Mouse (Mus musculus): Measurements from ENCODE around the gene Fosb.

Gene Fosb

GRCm38 (mm10) chr7:19281680-19282304 lies 28.1 kb downstream of the Fosb start:
- peak; percentile 79 for DNase-seq (ENCODE audit: low read depth, low spot score)

DNA sequence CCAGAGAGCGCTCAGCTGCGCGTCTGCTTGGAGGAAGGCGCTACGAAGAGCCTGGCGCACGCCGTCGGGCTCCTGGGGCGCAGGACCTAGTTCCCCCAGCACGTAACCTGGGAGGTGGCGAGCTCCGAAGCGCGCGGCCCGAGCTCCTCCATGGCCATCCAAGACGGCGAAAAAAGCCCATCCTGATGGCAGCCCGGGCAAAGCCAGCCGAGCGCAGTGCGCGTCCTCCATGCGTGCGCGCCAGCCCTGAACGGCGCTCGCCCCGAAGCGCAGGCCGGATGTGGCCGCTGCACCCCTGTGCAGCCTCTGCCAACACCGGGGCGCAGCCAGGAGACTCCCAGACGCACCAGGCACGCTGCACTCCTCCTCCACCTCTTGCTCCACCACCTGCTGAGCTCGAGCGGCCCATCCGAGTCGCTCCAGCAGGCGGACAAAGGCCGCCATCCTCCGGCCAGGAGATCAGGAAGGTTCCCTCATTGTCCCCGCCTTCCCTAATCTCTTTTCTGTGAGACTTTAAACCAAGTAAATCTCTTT lies 30.2 kb downstream of the Fosb start, which contains the start of gene Ppm1n:
Ppm1n (minus strand) TSS at position 484 of the 534 bp plus-strand sequence.
- DNase-seq (ENCODE audit: low read depth, low spot score) = peak; percentile 79

GRCm38 (mm10) chr7:19279052-19279451 lies 30.8 kb downstream of the Fosb start:
- DNase-seq (ENCODE audit: low read depth, low spot score) = peak; percentile 70

GRCm38 (mm10) chr7:19276253-19276652 lies 33.6 kb downstream of the Fosb start:
- DNase-seq (ENCODE audit: low read depth, low spot score) = peak; percentile 64

GRCm38 (mm10) chr7:19272173-19272764 lies 37.6 kb downstream of the Fosb start:
- DNase-seq (ENCODE audit: low read depth, low spot score) = peak; percentile 94

- peak; percentile 92 for DNase-seq (ENCODE audit: low read depth, low spot score)
Measured at GRCm38 (mm10) chr7:19271238-19272172, 38.3 kb downstream of the Fosb start, which contains the start of gene Vasp. TSS of gene Vasp (minus strand) at chr7:19271817.

DNA sequence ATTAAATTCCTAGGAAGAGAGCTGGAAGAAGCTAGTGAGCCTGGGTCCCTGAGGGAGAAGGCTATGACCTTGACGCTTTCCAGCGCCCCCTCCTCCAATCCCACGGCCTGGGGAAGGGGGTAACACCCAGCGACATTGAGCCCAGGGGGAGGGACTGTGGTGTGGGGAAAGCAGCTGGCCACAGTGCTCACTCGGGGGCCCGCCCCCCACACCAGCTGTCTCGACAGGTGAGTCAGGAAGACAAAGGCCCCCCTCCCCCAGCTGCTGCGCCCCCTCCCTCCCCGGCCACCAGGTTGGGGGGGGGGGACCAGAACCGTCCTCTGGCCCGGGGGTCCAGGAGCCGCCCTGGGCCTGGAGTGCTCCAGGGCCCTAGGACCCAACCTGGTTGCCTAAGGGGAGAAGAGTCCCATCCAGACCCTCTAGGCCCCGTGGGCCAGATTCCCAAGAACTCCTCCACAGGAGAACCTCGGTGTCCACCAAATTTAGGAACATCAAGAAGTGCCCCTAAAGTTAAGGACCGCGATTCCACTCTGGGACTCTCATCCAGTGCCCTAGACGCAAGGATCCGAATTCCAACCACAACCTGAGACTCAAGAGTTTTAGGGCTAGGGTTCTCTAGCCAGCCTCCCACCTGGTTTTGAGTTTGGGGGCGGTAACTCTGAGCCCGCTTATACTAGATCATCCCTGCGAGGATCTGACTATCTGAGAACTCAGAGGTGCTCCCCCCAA lies 39.2 kb downstream of the Fosb start:
- no peak for DNase-seq (ENCODE audit: low read depth, low spot score)

GRCm38 (mm10) chr7:19269721-19270441 lies 40.0 kb downstream of the Fosb start:
- DNase-seq (ENCODE audit: low read depth, low spot score) = peak; percentile 75

DNA sequence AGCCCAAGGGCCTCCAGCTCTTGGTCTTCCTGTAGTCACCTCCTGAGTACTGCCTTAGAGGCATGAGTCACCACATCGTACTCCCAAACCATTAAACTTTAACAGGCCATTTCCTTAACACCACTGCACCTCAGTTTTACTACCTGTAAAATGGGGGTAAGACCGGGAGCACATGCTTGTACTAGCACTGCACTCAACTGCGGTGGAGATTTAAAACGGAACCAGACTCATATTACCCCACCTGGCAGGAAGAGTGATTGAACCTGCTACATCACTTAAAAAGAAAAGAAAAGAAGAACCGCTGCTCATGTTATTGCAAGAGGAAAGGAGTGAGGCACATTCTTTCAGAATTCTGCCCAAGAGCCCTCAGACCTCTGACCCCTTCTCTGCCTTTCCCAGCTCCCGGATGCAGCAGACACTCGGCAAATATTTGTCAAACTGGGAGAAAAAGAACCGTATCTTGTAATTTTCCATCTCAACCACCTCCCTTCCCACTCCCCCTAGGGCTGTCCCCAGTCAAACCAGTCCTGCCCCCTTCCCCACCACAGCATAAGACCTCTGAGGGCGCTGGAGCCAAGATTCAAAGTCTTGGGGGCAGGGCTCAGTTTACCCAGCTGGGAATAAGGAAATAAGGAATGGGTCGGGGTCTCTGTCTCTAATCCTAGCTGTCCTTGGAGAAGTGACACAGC lies 40.7 kb downstream of the Fosb start:
- DNase-seq (ENCODE audit: low read depth, low spot score) = no peak

GRCm38 (mm10) chr7:19267051-19267450 lies 42.8 kb downstream of the Fosb start:
- DNase-seq (ENCODE audit: low read depth, low spot score) = peak; percentile 76

DNA sequence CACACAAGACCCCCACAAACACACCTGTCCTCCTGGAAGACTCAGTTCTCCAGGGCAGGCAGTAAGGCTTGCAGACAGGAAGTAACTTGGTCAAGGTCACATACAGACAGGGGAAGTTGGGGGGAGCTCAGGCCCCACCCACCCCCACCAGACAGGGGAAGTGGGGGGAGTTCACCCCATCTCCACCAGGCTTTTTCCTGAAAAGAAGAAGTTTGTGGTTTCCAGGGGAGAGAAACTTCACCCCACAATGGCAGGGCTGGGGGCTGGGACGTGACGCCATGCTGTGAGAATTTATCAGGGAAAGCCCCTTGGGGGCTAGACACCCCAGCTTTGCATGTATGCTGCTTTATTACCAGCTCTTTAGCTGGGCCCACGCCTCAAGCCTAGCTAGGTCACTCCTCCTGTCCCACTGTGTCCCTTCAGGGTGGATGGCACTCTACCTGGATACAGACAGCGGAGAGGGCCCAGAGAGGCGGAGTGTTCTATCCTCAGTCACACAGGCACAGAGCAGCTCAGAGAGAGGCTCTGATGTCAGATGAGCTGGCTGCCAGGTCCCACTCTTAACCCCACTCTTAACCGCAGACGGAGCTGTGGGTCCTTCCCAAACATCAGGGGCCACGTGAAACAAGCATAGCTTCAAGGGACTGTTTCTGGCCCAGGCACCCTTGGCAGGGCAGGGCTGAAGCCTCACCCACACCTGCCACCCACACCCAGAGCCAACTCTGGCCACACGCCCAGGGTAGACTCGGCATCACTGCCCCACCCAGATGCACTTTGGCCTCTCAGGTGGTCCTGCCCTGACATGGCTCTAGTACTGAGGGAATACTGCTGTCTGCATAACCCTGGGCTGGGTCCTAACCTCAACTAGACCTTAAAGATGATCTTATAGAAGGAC lies 43.7 kb downstream of the Fosb start:
- no peak for DNase-seq (ENCODE audit: low read depth, low spot score)

DNA sequence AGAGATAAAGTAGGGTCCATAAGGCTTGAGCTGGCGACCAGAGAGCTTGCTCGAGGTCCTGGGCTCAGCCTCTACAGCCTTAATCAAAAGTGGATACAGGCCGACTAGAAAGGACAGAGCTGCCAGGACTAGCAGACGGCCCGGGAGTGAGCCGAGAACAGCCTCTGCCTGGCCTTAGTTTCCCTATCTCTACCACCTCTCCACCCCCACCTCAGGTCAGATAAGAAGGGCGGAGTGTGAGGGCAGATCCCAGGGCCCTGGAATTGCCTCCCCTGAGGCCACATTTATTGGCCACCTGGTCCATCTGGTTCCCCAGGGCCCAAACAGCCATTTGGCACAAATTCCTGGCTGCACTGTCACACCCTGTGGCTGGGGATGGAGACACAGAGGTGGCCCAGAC lies 44.7 kb downstream of the Fosb start:
- DNase-seq (ENCODE audit: low read depth, low spot score) = no peak

- DNase-seq (ENCODE audit: low read depth, low spot score) = no peak
Measured at GRCm38 (mm10) chr7:19258336-19258735, 51.5 kb downstream of the Fosb start.

DNA sequence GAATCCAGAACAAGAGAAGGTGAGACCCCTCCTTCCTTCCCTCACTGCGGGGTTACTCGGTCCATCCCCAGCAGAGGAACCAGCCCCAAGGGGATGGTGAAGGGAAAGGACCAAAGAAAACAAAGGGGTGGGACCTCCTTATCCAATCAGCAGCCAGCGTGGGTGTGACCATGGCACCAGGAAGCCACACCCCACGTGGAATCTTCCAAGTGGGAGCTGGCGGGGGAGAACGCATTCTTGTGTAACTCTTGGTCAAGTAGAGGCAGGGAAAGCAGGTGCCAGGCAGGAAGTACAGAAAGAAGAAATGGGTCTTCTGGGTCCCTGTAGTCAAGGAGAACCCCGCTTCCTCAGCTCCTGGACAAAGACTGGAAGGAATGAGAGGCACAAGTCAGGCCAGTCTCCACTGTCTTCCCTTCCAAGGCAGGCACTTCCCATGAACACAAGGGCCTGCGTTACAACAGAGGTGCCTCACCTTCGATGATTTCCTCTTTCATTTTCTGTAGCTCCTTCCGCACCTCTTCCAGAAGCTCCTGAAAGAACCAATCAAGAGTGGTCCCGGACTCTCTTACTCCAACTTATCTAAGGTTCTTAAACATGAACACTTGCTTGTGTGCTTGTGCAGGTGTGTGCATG lies 52.3 kb downstream of the Fosb start:
- DNase-seq (ENCODE audit: low read depth, low spot score) = peak; percentile 98

- peak; percentile 64 for DNase-seq (ENCODE audit: low read depth, low spot score)
Measured at GRCm38 (mm10) chr7:19256567-19256966, 53.3 kb downstream of the Fosb start.

DNA sequence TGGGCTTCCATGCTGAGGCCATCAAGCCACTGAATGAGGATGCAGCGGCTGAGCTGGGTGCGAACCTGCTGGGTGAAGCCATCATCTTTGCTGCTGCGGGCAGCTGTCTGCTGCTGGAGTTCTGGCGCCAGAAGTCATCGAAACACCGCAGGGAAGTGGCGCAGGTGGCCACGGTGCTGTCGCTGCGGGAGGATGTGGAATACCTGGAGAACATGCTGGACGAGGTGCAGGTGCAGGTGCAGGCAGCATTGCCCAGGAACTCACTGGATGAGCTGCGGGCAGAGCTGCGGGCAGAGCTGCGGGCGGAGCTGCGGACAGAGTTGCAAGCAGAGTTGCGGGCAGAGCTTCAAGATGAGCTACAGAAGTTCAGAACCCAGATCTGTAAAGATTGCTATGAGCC lies 54.5 kb downstream of the Fosb start:
- DNase-seq (ENCODE audit: low read depth, low spot score) = peak; percentile 50

DNA sequence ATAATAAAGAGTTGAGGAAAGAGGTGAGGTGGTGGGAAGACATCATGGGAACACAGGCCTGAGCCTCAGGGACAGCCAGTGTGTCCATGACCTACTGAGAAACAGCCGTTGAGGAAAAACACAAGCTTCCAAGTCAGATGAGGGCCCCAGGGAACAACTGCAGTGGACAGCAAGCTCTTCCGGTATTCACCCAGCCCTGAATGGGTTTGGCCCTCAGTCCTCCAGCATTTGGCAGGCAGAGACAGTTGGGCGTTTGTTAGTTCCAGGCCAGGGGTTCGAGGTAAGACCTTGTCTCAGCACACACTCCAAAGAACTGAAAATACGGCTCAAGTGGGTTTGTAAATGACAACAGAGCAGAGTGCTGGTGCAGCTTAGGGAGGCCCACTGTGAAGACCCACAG lies 56.4 kb downstream of the Fosb start:
- DNase-seq (ENCODE audit: low read depth, low spot score) = no peak

All from ZHBTc4 (cell line).